Mouse (Mus musculus): ENCODE measurements at regions not wholly inside any gene's neighbourhood (a gene's known extent, or its start where the extent isn't known, plus 50 kb on each side); places are given as distances from the start of the nearest gene placed in this dataset.

- TF ChIP-seq CTCF (IDR thresholded peaks at IDR 0.05; ENCODE audit: insufficient read depth, low read depth, low read length) (no peak), POLR2A (IDR thresholded peaks at IDR 0.05; ENCODE audit: insufficient read depth, low read depth, low read length) (no peak)
Observed at GRCm38 (mm10) chr7:73670598-73670997, 69.5 kb upstream of the Fam174b start.

Measured in olfactory bulb, adult 2 months (tissue).